Mouse (Mus musculus): ENCODE data around the gene Smad5. TPM values are rescaled to one million over a fixed set of nuclear protein-coding genes. Genes with fewer than 3 reads are reported as not detected.

Smad5 gene
- 9.6 and 11.1 TPM in 2 replicates for polyA plus RNA-seq (2015; fragmentation: Nextera tagmentation; extraction: Ambion mirVana)

DNA sequence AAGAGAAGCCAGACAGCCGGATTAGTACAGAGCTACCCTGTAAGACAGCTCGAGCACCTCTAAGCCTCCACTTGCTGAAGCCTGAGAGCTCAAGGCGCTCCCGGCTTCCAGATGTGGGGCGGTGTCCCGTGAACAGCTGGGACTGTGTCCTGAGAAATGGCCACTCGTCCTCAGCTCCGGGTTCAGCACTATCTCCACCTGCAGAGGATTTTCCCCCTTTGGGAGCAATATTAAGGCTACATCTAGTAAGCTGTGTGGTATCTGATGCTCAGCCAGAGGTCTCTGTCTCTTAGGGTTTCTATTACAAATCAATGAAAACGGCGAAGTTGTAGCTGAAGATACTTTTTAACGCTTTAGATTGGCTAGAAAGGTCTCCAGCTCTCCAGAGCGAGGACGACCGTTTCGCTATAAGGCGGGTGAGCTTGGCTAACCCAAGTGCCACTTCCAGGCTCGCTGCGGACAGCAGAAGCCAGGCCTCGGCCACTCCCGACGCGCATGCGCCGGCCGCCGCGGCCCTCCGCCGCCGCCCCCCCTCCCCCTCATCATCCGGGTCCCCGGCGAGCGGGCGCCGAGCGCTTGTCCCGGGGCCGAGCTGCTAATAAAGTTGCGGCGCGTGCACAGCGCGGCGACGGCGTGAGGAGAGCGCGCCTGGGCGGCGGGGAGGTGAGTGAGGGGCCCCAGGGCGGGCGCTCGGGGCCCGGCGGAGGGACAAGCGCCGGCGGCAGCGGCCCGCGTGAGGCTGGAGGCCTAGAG lies at the start of gene Smad5:
Gene Smad5 (plus strand): TSS at position 542 of the 753 bp plus-strand sequence.

GRCm38 (mm10) chr13:56753192-56753951 lies 50.6 kb downstream of the Smad5 start, which contains the start of gene Gm45623:
Gene Gm45623 (minus strand): TSS chr13:56753827.

Other genes with a start within 250 kb of the Smad5 start
- not detected in 2 replicates for gene Il9, start 220.8 kb upstream of the Smad5 start, polyA plus RNA-seq (2015; fragmentation: Nextera tagmentation; extraction: Ambion mirVana)
- gene Fbxl21, start 180.5 kb upstream of the Smad5 start, polyA plus RNA-seq (2015; fragmentation: Nextera tagmentation; extraction: Ambion mirVana) = 0.90 and 1.1 TPM in 2 replicates
- gene Lect2, start 154.5 kb upstream of the Smad5 start, polyA plus RNA-seq (2015; fragmentation: Nextera tagmentation; extraction: Ambion mirVana) = 0.46 TPM in 1 of 2 replicates, not detected in the other
- gene Tgfbi, start 93.5 kb upstream of the Smad5 start, polyA plus RNA-seq (2015; fragmentation: Nextera tagmentation; extraction: Ambion mirVana) = 76.4 and 87.4 TPM in 2 replicates
- gene Gm45623, start 50.8 kb downstream of the Smad5 start, polyA plus RNA-seq (2015; fragmentation: Nextera tagmentation; extraction: Ambion mirVana) = not detected in 2 replicates
- not detected in 2 replicates for gene Trpc7, start 193.0 kb downstream of the Smad5 start, polyA plus RNA-seq (2015; fragmentation: Nextera tagmentation; extraction: Ambion mirVana)